Mouse (Mus musculus): ENCODE measurements around the gene Gpr137. TPM values are rescaled to one million over a fixed set of nuclear protein-coding genes. Genes with fewer than 3 reads are reported as not detected.
"Not testable (repeated sequence)": the region's sequence is repeated elsewhere in the genome, so short reads cannot be mapped to it uniquely, and the experiment has no call there.

Gene Gpr137
- polyA plus RNA-seq (2012; rRNA removed): 77.5 and 97.8 TPM in 2 replicates

- H3K4me1 ChIP-seq (ENCODE audit: control insufficient read depth, insufficient read depth, insufficient read length, low read length): peaks cover 14% of the 10 kb centered on the region
- no peaks in the 10 kb centered on the region for H3K36me3 ChIP-seq (ENCODE audit: control insufficient read depth, insufficient read depth, low read length)
- WGBS: under 1% methylated on average over 27 of the region's 27 CpGs
- TF ChIP-seq CTCF (IDR thresholded peaks at IDR 0.05; ENCODE audit: extremely low read depth, insufficient read length, insufficient replicate concordance, low read depth, low read length) (no peak; the same call in 1 of the 2 replicates), POLR2A (IDR thresholded peaks at IDR 0.05; ENCODE audit: low read depth, low read length) (peak; percentile 86)
- peak within 1 kb of the TSS; percentile 86 for H3K4me3 ChIP-seq (ENCODE audit: low read depth, low read length)
- no peaks in the 10 kb centered on the region for H3K27me3 ChIP-seq (ENCODE audit: control insufficient read depth, insufficient read depth, low read length)
- H3K27ac ChIP-seq (ENCODE audit: insufficient read depth, low read depth, low read length): peak within 1 kb of the TSS; percentile 98
Measured at GRCm38 (mm10) chr19:6942249-6942691, at the start of gene Gpr137. Gene Gpr137 (minus strand): TSS chr19:6942480.

GRCm38 (mm10) chr19:6991166-6991565 is 48.9 kb upstream of the Gpr137 start:
- H3K4me1 ChIP-seq (ENCODE audit: control insufficient read depth, insufficient read depth, insufficient read length, low read length): peaks cover 16% of the 10 kb centered on the region
- H3K27ac ChIP-seq (ENCODE audit: insufficient read depth, low read depth, low read length); H3K4me3 ChIP-seq (ENCODE audit: low read depth, low read length); H3K36me3 ChIP-seq (ENCODE audit: control insufficient read depth, insufficient read depth, low read length); H3K27me3 ChIP-seq (ENCODE audit: control insufficient read depth, insufficient read depth, low read length): not testable (repeated sequence)
- WGBS: 97% methylated on average over 6 of the region's 6 CpGs

GRCm38 (mm10) chr19:6990712-6991111 is 48.4 kb upstream of the Gpr137 start:
- TF ChIP-seq POLR2A (IDR thresholded peaks at IDR 0.05; ENCODE audit: low read depth, low read length) (no peak), CTCF (IDR thresholded peaks at IDR 0.05; ENCODE audit: extremely low read depth, insufficient read length, insufficient replicate concordance, low read depth, low read length) (no peak)
- H3K4me1 ChIP-seq (ENCODE audit: control insufficient read depth, insufficient read depth, insufficient read length, low read length): peaks cover 16% of the 10 kb centered on the region
- H3K4me3 ChIP-seq (ENCODE audit: low read depth, low read length): no peak overlapping the region
- WGBS: 70% methylated on average over 6 of the region's 6 CpGs
- H3K36me3 ChIP-seq (ENCODE audit: control insufficient read depth, insufficient read depth, low read length): no peaks in the 10 kb centered on the region
- no peak overlapping the region for H3K27ac ChIP-seq (ENCODE audit: insufficient read depth, low read depth, low read length)
- no peaks in the 10 kb centered on the region for H3K27me3 ChIP-seq (ENCODE audit: control insufficient read depth, insufficient read depth, low read length)

- 94% methylated on average over 8 of the region's 8 CpGs for WGBS
- TF ChIP-seq POLR2A (IDR thresholded peaks at IDR 0.05; ENCODE audit: low read depth, low read length): no peak
- TF ChIP-seq CTCF (IDR thresholded peaks at IDR 0.05; ENCODE audit: extremely low read depth, insufficient read length, insufficient replicate concordance, low read depth, low read length): no peak
- Histone ChIP-seq H3K36me3 (ENCODE audit: control insufficient read depth, insufficient read depth, low read length) (no peaks in the 10 kb centered on the region), H3K4me1 (ENCODE audit: control insufficient read depth, insufficient read depth, insufficient read length, low read length) (peaks cover 9% of the 10 kb centered on the region), H3K27ac (ENCODE audit: insufficient read depth, low read depth, low read length) (no peak overlapping the region), H3K4me3 (ENCODE audit: low read depth, low read length) (no peak overlapping the region), H3K27me3 (ENCODE audit: control insufficient read depth, insufficient read depth, low read length) (no peaks in the 10 kb centered on the region)
Measured at GRCm38 (mm10) chr19:6989251-6989650, 47.0 kb upstream of the Gpr137 start.

GRCm38 (mm10) chr19:6987904-6988285 is 45.6 kb upstream of the Gpr137 start:
- Histone ChIP-seq H3K27me3 (ENCODE audit: control insufficient read depth, insufficient read depth, low read length) (no peaks in the 10 kb centered on the region), H3K36me3 (ENCODE audit: control insufficient read depth, insufficient read depth, low read length) (no peaks in the 10 kb centered on the region), H3K4me3 (ENCODE audit: low read depth, low read length) (peak overlapping the region; percentile 76), H3K27ac (ENCODE audit: insufficient read depth, low read depth, low read length) (peak overlapping the region; percentile 47), H3K4me1 (ENCODE audit: control insufficient read depth, insufficient read depth, insufficient read length, low read length) (peaks cover 9% of the 10 kb centered on the region)
- no peak for TF ChIP-seq CTCF (IDR thresholded peaks at IDR 0.05; ENCODE audit: extremely low read depth, insufficient read length, insufficient replicate concordance, low read depth, low read length)
- no peak for TF ChIP-seq POLR2A (IDR thresholded peaks at IDR 0.05; ENCODE audit: low read depth, low read length)
- WGBS: 2% methylated on average over 8 of the region's 8 CpGs

- no peaks in the 10 kb centered on the region for H3K36me3 ChIP-seq (ENCODE audit: control insufficient read depth, insufficient read depth, low read length)
- TF ChIP-seq POLR2A (IDR thresholded peaks at IDR 0.05; ENCODE audit: low read depth, low read length) (no peak; the same call in 1 of the 2 replicates), CTCF (IDR thresholded peaks at IDR 0.05; ENCODE audit: extremely low read depth, insufficient read length, insufficient replicate concordance, low read depth, low read length) (no peak)
- H3K27ac ChIP-seq (ENCODE audit: insufficient read depth, low read depth, low read length): peak within 1 kb of the TSS; percentile 47
- H3K4me3 ChIP-seq (ENCODE audit: low read depth, low read length): peak within 1 kb of the TSS; percentile 76
- under 1% methylated on average over 83 of the region's 85 CpGs for WGBS
- no peaks in the 10 kb centered on the region for H3K27me3 ChIP-seq (ENCODE audit: control insufficient read depth, insufficient read depth, low read length)
- peaks cover 9% of the 10 kb centered on the region for H3K4me1 ChIP-seq (ENCODE audit: control insufficient read depth, insufficient read depth, insufficient read length, low read length)
Measured at GRCm38 (mm10) chr19:6987061-6987903, 45.0 kb upstream of the Gpr137 start, which contains the start of gene Vegfb. Gene Vegfb (minus strand): TSS chr19:6987651.

- Histone ChIP-seq H3K4me3 (ENCODE audit: low read depth, low read length) (no peak overlapping the region), H3K27ac (ENCODE audit: insufficient read depth, low read depth, low read length) (no peak overlapping the region)
- 73% methylated on average over 10 of the region's 10 CpGs for WGBS
Measured at GRCm38 (mm10) chr19:6985951-6986708, 43.9 kb upstream of the Gpr137 start.

More at GRCm38 (mm10) chr19:6985951-6986708, 43.9 kb upstream of the Gpr137 start:
- TF ChIP-seq CTCF (IDR thresholded peaks at IDR 0.05; ENCODE audit: extremely low read depth, insufficient read length, insufficient replicate concordance, low read depth, low read length) (no peak), POLR2A (IDR thresholded peaks at IDR 0.05; ENCODE audit: low read depth, low read length) (no peak)
- H3K36me3 ChIP-seq (ENCODE audit: control insufficient read depth, insufficient read depth, low read length): no peaks in the 10 kb centered on the region
- H3K4me1 ChIP-seq (ENCODE audit: control insufficient read depth, insufficient read depth, insufficient read length, low read length): peaks cover 11% of the 10 kb centered on the region
- no peaks in the 10 kb centered on the region for H3K27me3 ChIP-seq (ENCODE audit: control insufficient read depth, insufficient read depth, low read length)
